Mouse (Mus musculus): ENCODE data around the gene Mall.

DNA sequence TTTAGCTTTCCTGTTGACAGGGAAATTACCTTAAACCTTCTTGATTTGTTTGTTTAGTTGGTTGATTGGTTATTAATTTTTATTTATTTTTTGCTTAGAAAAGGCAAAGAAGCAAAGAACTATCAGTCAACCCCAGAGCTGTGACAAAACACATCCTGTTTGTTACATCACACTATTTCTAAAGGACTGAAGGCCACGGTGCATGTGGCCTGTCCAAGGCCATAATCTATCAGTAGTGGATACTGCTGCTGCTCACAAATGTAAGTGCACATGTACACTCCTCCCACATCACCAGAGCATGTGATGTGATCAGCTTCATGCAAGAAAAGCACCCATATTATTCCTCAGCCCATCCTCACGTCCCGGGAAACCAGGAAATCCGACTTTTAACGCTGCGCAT lies 30.3 kb upstream of the Mall start:
- TF ChIP-seq CTCF (conservative IDR thresholded peaks at IDR 0.05 in 1 of 2, IDR thresholded peaks at IDR 0.05 in 1 of 2; ENCODE audit: low read depth in 2 of 2, low read length in 2 of 2), result no peak
- TF ChIP-seq E2F4 (IDR thresholded peaks at IDR 0.05; ENCODE audit: insufficient replicate concordance, low read depth, low read length), result no peak
